Mouse (Mus musculus) limb, embryonic 12.5 days (tissue): ENCODE results near the gene Pcp4l1. TPM values are rescaled to one million over a fixed set of nuclear protein-coding genes. Genes with fewer than 3 reads are reported as not detected.
"Not testable (repeated sequence)": the region's sequence is repeated elsewhere in the genome, so short reads cannot be mapped to it uniquely, and the experiment has no call there.

Experiments
- ATAC-seq: fragments of 200-750 bp; cut with Nextera tagmentation; 2 replicates; pipeline ENCODE4 v1.8.0; 2017; ENCODE audit warnings: low read depth, moderate TSS enrichment; ENCODE audit not compliant: insufficient number of reproducible peaks, insufficient read depth, low FRiP score, low TSS enrichment
- H3K27ac ChIP-seq: fragments of 300-500 bp; sonication (generic); 2 replicates; pipeline ENCODE4 v1.5.1; 2016; ENCODE audit warnings: mild to moderate bottlenecking, moderate library complexity
- H3K27me3 ChIP-seq: fragments of 300-500 bp; sonication (generic); 2 replicates; pipeline ENCODE4 v1.6.1; 2016; ENCODE audit warnings: mild to moderate bottlenecking, moderate library complexity
- H3K36me3 ChIP-seq: fragments of 300-500 bp; sonication (generic); 2 replicates; pipeline ENCODE4 v1.6.1; 2016; ENCODE audit warnings: mild to moderate bottlenecking, moderate library complexity
- H3K4me1 ChIP-seq: fragments of 300-500 bp; sonication (generic); replicated peaks from 2 replicates; pipeline ENCODE4 v1.6.1; 2016
- H3K4me2 ChIP-seq: fragments of 300-500 bp; sonication (generic); 2 replicates; pipeline ENCODE4 v1.6.1; 2016; ENCODE audit warnings: mild to moderate bottlenecking, moderate library complexity
- H3K4me3 ChIP-seq: fragments of 300-500 bp; sonication (generic); replicated peaks from 2 replicates; pipeline ENCODE4 v1.5.1; 2016; ENCODE audit warnings: mild to moderate bottlenecking
- H3K9ac ChIP-seq: fragments of 300-500 bp; sonication (generic); replicated peaks from 2 replicates; pipeline ENCODE4 v1.6.1; 2016; ENCODE audit warnings: mild to moderate bottlenecking, moderate library complexity
- H3K9me3 ChIP-seq: fragments of 300-500 bp; sonication (generic); 2 replicates; pipeline ENCODE4 v1.6.1; 2016; ENCODE audit warnings: mild to moderate bottlenecking, moderate library complexity
- WGBS: fragments of 180-500 bp; shearing (Covaris S2); methylation state at CpG from one replicate; pipeline ENCODE4 v1.1.7; 2016; 5-methylcytosine and 5-hydroxymethylcytosine counted together
- polyA plus RNA-seq: library from polyadenylated mRNA; unstranded; fragments of >200 nt; fragmentation: Nextera tagmentation; extraction: Ambion mirVana; gene quantifications from 2 replicates; pipeline ENCODE4 v1.2.1, GENCODE M21; 2016

Gene Pcp4l1
- polyA plus RNA-seq, 1 experiment from 2014 or later: 2.8 TPM

- no peak for ATAC-seq
- Histone ChIP-seq H3K9ac (no peak overlapping the region), H3K36me3 (no peaks in the 10 kb centered on the region), H3K9me3 (no peaks in the 10 kb centered on the region), H3K4me3 (no peak overlapping the region), H3K4me1 (peaks cover 8% of the 10 kb centered on the region), H3K27ac (no peak overlapping the region), H3K4me2 (no peak overlapping the region), H3K27me3 (peaks cover 55% of the 10 kb centered on the region)
Observed at GRCm38 (mm10) chr1:171157965-171158364, 38.1 kb downstream of the Pcp4l1 start.

- no peak for ATAC-seq
- 64% methylated on average over 3 of the region's 3 CpGs for WGBS
- Histone ChIP-seq H3K4me2 (no peak overlapping the region), H3K4me1 (peaks cover 8% of the 10 kb centered on the region), H3K9ac (no peak overlapping the region), H3K9me3 (no peaks in the 10 kb centered on the region), H3K4me3 (no peak overlapping the region), H3K27me3 (peaks cover 54% of the 10 kb centered on the region), H3K36me3 (no peaks in the 10 kb centered on the region), H3K27ac (no peak overlapping the region)
Observed at GRCm38 (mm10) chr1:171156644-171157043, 39.4 kb downstream of the Pcp4l1 start.

GRCm38 (mm10) chr1:171151966-171152365 is 44.1 kb downstream of the Pcp4l1 start:
- H3K4me2 ChIP-seq: no peak overlapping the region
- H3K9me3 ChIP-seq: no peaks in the 10 kb centered on the region
- no peaks in the 10 kb centered on the region for H3K36me3 ChIP-seq
- peaks cover 11% of the 10 kb centered on the region for H3K4me1 ChIP-seq
- 84% methylated on average over 4 of the region's 4 CpGs for WGBS
- H3K9ac ChIP-seq: no peak overlapping the region
- H3K27me3 ChIP-seq: peaks cover 20% of the 10 kb centered on the region
- ATAC-seq: no peak
- no peak overlapping the region for H3K4me3 ChIP-seq
- H3K27ac ChIP-seq: no peak overlapping the region

- Histone ChIP-seq H3K9ac (peak overlapping the region; percentile 70), H3K4me1 (peaks cover 11% of the 10 kb centered on the region), H3K4me2 (peak overlapping the region; percentile 66), H3K9me3 (no peaks in the 10 kb centered on the region), H3K27ac (peak overlapping the region; percentile 85), H3K36me3 (peaks cover 3% of the 10 kb centered on the region), H3K27me3 (peaks cover 10% of the 10 kb centered on the region), H3K4me3 (peak overlapping the region; percentile 79)
- WGBS: 4% methylated on average over 18 of the region's 18 CpGs
- ATAC-seq: 0 out of 2 replicates have a peak, but pooled peaks have one; percentile 17
Observed at GRCm38 (mm10) chr1:171150838-171151391, 45.2 kb downstream of the Pcp4l1 start.

GRCm38 (mm10) chr1:171149974-171150760 is 45.9 kb downstream of the Pcp4l1 start, which contains the start of the genes Sdhc and Mpz:
TSS of gene Sdhc (minus strand) at chr1:171150603.
TSS of gene Mpz (plus strand) at chr1:171150711.
- Histone ChIP-seq H3K9me3 (no peaks in the 10 kb centered on the region), H3K27ac (peak within 1 kb of the TSS; percentile 85), H3K4me3 (peak within 1 kb of the TSS; percentile 79), H3K27me3 (peaks cover 2% of the 10 kb centered on the region; the same call in 1 of the 2 replicates), H3K36me3 (peaks cover 10% of the 10 kb centered on the region), H3K4me2 (peak within 1 kb of the TSS; percentile 81), H3K4me1 (peaks cover 11% of the 10 kb centered on the region), H3K9ac (peak within 1 kb of the TSS; percentile 84)
- WGBS: 1% methylated on average over 34 of the region's 34 CpGs
- ATAC-seq: peak; percentile 93

- not testable (repeated sequence) for ATAC-seq, H3K9me3 ChIP-seq, H3K4me2 ChIP-seq, H3K4me3 ChIP-seq, H3K27me3 ChIP-seq, H3K4me1 ChIP-seq, H3K27ac ChIP-seq, H3K9ac ChIP-seq
- 82% methylated on average over 10 of the region's 11 CpGs for WGBS
- H3K36me3 ChIP-seq: peaks cover 71% of the 10 kb centered on the region
Observed at GRCm38 (mm10) chr1:171142981-171143380, 53.1 kb downstream of the Pcp4l1 start.

- peaks cover 90% of the 10 kb centered on the region for H3K36me3 ChIP-seq
Observed at GRCm38 (mm10) chr1:171137486-171138155, 58.4 kb downstream of the Pcp4l1 start.

GRCm38 (mm10) chr1:171135600-171135999 is 60.5 kb downstream of the Pcp4l1 start:
- no peaks in the 10 kb centered on the region for H3K27me3 ChIP-seq
- H3K27ac ChIP-seq: no peak overlapping the region
- no peak overlapping the region for H3K4me2 ChIP-seq
- 97% methylated on average over 2 of the region's 2 CpGs for WGBS
- no peaks in the 10 kb centered on the region for H3K4me1 ChIP-seq
- H3K9ac ChIP-seq: no peak overlapping the region
- H3K36me3 ChIP-seq: peaks cover 88% of the 10 kb centered on the region
- ATAC-seq: no peak
- no peak overlapping the region for H3K4me3 ChIP-seq
- no peaks in the 10 kb centered on the region for H3K9me3 ChIP-seq

More at GRCm38 (mm10) chr1:171137486-171138155, 58.4 kb downstream of the Pcp4l1 start:
- H3K4me3 ChIP-seq, H3K27ac ChIP-seq, ATAC-seq, H3K9me3 ChIP-seq, H3K9ac ChIP-seq, H3K4me2 ChIP-seq, H3K27me3 ChIP-seq, H3K4me1 ChIP-seq: not testable (repeated sequence)
- WGBS: 88% methylated on average over 8 of the region's 8 CpGs

- Histone ChIP-seq H3K27ac (no peak overlapping the region), H3K4me2 (no peak overlapping the region), H3K9me3 (no peaks in the 10 kb centered on the region), H3K36me3 (peaks cover 84% of the 10 kb centered on the region), H3K4me3 (no peak overlapping the region), H3K4me1 (no peaks in the 10 kb centered on the region), H3K27me3 (no peaks in the 10 kb centered on the region), H3K9ac (no peak overlapping the region)
- WGBS: 96% methylated on average over 1 of the region's 1 CpGs
- no peak for ATAC-seq
Observed at GRCm38 (mm10) chr1:171130971-171131370, 65.1 kb downstream of the Pcp4l1 start.

- Histone ChIP-seq H3K4me2 (no peak overlapping the region), H3K4me1 (no peaks in the 10 kb centered on the region), H3K36me3 (peaks cover 66% of the 10 kb centered on the region), H3K27ac (no peak overlapping the region), H3K27me3 (no peaks in the 10 kb centered on the region), H3K9me3 (no peaks in the 10 kb centered on the region), H3K9ac (no peak overlapping the region), H3K4me3 (no peak overlapping the region)
- ATAC-seq: no peak
- WGBS: 75% methylated on average over 7 of the region's 7 CpGs
Observed at GRCm38 (mm10) chr1:171129251-171129650, 66.8 kb downstream of the Pcp4l1 start.

GRCm38 (mm10) chr1:171124398-171124797 is 71.7 kb downstream of the Pcp4l1 start:
- no peak overlapping the region for H3K27ac ChIP-seq
- H3K27me3 ChIP-seq: no peaks in the 10 kb centered on the region
- no peaks in the 10 kb centered on the region for H3K9me3 ChIP-seq
- no peak overlapping the region for H3K9ac ChIP-seq
- H3K4me2 ChIP-seq: no peak overlapping the region
- H3K4me3 ChIP-seq: no peak overlapping the region
- ATAC-seq: no peak
- 87% methylated on average over 5 of the region's 5 CpGs for WGBS
- H3K36me3 ChIP-seq: peaks cover 21% of the 10 kb centered on the region
- peaks cover 4% of the 10 kb centered on the region; the same call in 1 of the 2 replicates for H3K4me1 ChIP-seq
